In genomic region chr13:24937108-24937838, GRCm38 (mm10) we compare ENCODE assay signal across 8 mouse cellular contexts. TPM values are rescaled to one million over a fixed set of nuclear protein-coding genes. Genes with fewer than 3 reads are reported as not detected.
DNase-seq lines count a peak whose midpoint lies in the region; ATAC-seq lines count a peak whose summit lies in the region.

TSS of gene Aldh5a1 (minus strand) at chr13:24937661.

- H3K36me3 ChIP-seq in embryonic facial prominence, embryonic 11.5 days (replicated peaks; ENCODE audit: control insufficient read depth, insufficient read depth, low read depth, low read length) = no peaks in the 10 kb centered on the region
- no peaks in the 10 kb centered on the region for H3K36me3 ChIP-seq in limb, embryonic 12.5 days
- H3K36me3 ChIP-seq in midbrain, embryonic 14.5 days (ENCODE audit: control insufficient read depth, insufficient read depth, low read length) = no peaks in the 10 kb centered on the region

- H3K4me2 ChIP-seq in embryonic facial prominence, embryonic 11.5 days (ENCODE audit: low read depth, low read length) = peak within 1 kb of the TSS; percentile 86
- peak within 1 kb of the TSS; percentile 80 for H3K4me2 ChIP-seq in limb, embryonic 12.5 days
- peak within 1 kb of the TSS; percentile 71 for H3K4me2 ChIP-seq in midbrain, embryonic 14.5 days (ENCODE audit: low read length)

- no peak within 1 kb of the TSS for H3K27ac ChIP-seq in embryonic facial prominence, embryonic 11.5 days (replicated peaks; ENCODE audit: low read depth, low read length)
- peak within 1 kb of the TSS; percentile 73 for H3K27ac ChIP-seq in limb, embryonic 12.5 days
- H3K27ac ChIP-seq in midbrain, embryonic 14.5 days (replicated peaks; ENCODE audit: low read depth, low read length) = peak within 1 kb of the TSS; percentile 86

- no peaks in the 10 kb centered on the region for H3K9me3 ChIP-seq in embryonic facial prominence, embryonic 11.5 days (replicated peaks; ENCODE audit: control insufficient read depth, low read length)
- no peaks in the 10 kb centered on the region for H3K9me3 ChIP-seq in limb, embryonic 12.5 days
- H3K9me3 ChIP-seq in midbrain, embryonic 14.5 days (ENCODE audit: control insufficient read depth, low read length) = no peaks in the 10 kb centered on the region

- ATAC-seq in embryonic facial prominence, embryonic 11.5 days (replicated peaks; ENCODE audit: insufficient number of reproducible peaks, low FRiP score, low TSS enrichment, low read depth) = peak; percentile 75
- peak; percentile 83 for ATAC-seq in limb, embryonic 12.5 days (ENCODE audit: insufficient number of reproducible peaks, insufficient read depth, low FRiP score, low TSS enrichment, low read depth)
- peak; percentile 83 for ATAC-seq in midbrain, embryonic 14.5 days (ENCODE audit: low FRiP score, low TSS enrichment)

- under 1% methylated on average over 74 of the region's 75 CpGs for WGBS in embryonic facial prominence, embryonic 11.5 days
- under 1% methylated on average over 72 of the region's 75 CpGs for WGBS in limb, embryonic 12.5 days
- WGBS in midbrain, embryonic 14.5 days = under 1% methylated on average over 75 of the region's 75 CpGs

- H3K4me1 ChIP-seq in embryonic facial prominence, embryonic 11.5 days (ENCODE audit: control insufficient read depth, insufficient read depth, low read length) = no peaks in the 10 kb centered on the region
- H3K4me1 ChIP-seq in limb, embryonic 12.5 days (replicated peaks) = peaks cover 12% of the 10 kb centered on the region
- H3K4me1 ChIP-seq in midbrain, embryonic 14.5 days (ENCODE audit: control insufficient read depth, insufficient read depth, low read length) = peaks cover 18% of the 10 kb centered on the region; the same call in 1 of the 2 replicates

- H3K27me3 ChIP-seq in embryonic facial prominence, embryonic 11.5 days (ENCODE audit: control insufficient read depth, insufficient read depth, low read length) = no peaks in the 10 kb centered on the region; the same call in 1 of the 2 replicates
- H3K27me3 ChIP-seq in limb, embryonic 12.5 days = peaks cover 3% of the 10 kb centered on the region; the same call in 1 of the 2 replicates
- no peaks in the 10 kb centered on the region for H3K27me3 ChIP-seq in midbrain, embryonic 14.5 days (ENCODE audit: control insufficient read depth, insufficient read depth, low read length)

- peak; percentile 21 to 59 for DNase-seq in spleen, adult 18-20 months
- no peak for DNase-seq in spleen, adult 12 weeks (ENCODE audit: low spot score)
- DNase-seq in embryonic facial prominence, embryonic 11.5 days (ENCODE audit: low spot score) = peak; percentile 83
- DNase-seq in heart, adult 18-20 months = peak; percentile 83 to 86
- peak; percentile 85 for DNase-seq in kidney, adult 18-20 months
- peak; percentile 92 for DNase-seq in midbrain, embryonic 14.5 days
- DNase-seq in spleen, postnatal 36 days (ENCODE audit: low spot score in 2 of 2) = peak; percentile 14 to 17

- H3K9ac ChIP-seq in embryonic facial prominence, embryonic 11.5 days (replicated peaks; ENCODE audit: low read length) = peak within 1 kb of the TSS; percentile 90
- H3K9ac ChIP-seq in limb, embryonic 12.5 days (replicated peaks) = peak within 1 kb of the TSS; percentile 91
- peak within 1 kb of the TSS; percentile 92 for H3K9ac ChIP-seq in midbrain, embryonic 14.5 days (replicated peaks; ENCODE audit: low read length)

- H3K4me3 ChIP-seq in embryonic facial prominence, embryonic 11.5 days (ENCODE audit: low read depth, low read length) = peak within 1 kb of the TSS; percentile 79
- H3K4me3 ChIP-seq in limb, embryonic 12.5 days (replicated peaks) = peak within 1 kb of the TSS; percentile 92
- H3K4me3 ChIP-seq in midbrain, embryonic 14.5 days (replicated peaks; ENCODE audit: low read depth, low read length) = peak within 1 kb of the TSS; percentile 88

RNA-seq across cellular contexts. Expression of gene Aldh5a1, which starts in this region (rescaled TPM):
- 7.5 and 7.8 TPM in 2 replicates for polyA plus RNA-seq in embryonic facial prominence, embryonic 11.5 days (2014; fragmentation: Nextera tagmentation; extraction: Ambion mirVana)
- 10 to 100 TPM; 27.9 to 28.1 TPM for total RNA-seq in heart, adult 18-20 months (2021)
- 6.0 and 6.8 TPM in 2 replicates for polyA plus RNA-seq in limb, embryonic 12.5 days (2016; fragmentation: Nextera tagmentation; extraction: Ambion mirVana)
- polyA plus RNA-seq in midbrain, embryonic 14.5 days (2014; fragmentation: Nextera tagmentation; extraction: Ambion mirVana) = 12.1 and 16.5 TPM in 2 replicates
